Mouse (Mus musculus) layer of hippocampus, postnatal 25 days (tissue): ENCODE results near the gene B4galnt2. TPM values are rescaled to one million over a fixed set of nuclear protein-coding genes. Genes with fewer than 3 reads are reported as not detected.
"Not testable (repeated sequence)": the region's sequence is repeated elsewhere in the genome, so short reads cannot be mapped to it uniquely, and the experiment has no call there.

Experiments
- DNase-seq, 2 experiments: peaks; one replicate each; pipeline ENCODE4 v3.0.0; 2022; ENCODE audit warnings: mixed read lengths in 2 of 2, low spot score in 1 of 2; ENCODE audit errors: extremely low spot score in 1 of 2
- total RNA-seq, 2 experiments: library from RNA; stranded (reverse); gene quantifications; 2 replicates each; pipeline ENCODE4 v1.2.3; 2021

B4galnt2 gene
- total RNA-seq, 2 experiments from 2014 or later = not detected

- no peak for DNase-seq
Observed at GRCm38 (mm10) chr11:95904290-95904689, 10.4 kb downstream of the B4galnt2 start.

GRCm38 (mm10) chr11:95896446-95897179 is 18.1 kb downstream of the B4galnt2 start:
- no peak for DNase-seq

DNA sequence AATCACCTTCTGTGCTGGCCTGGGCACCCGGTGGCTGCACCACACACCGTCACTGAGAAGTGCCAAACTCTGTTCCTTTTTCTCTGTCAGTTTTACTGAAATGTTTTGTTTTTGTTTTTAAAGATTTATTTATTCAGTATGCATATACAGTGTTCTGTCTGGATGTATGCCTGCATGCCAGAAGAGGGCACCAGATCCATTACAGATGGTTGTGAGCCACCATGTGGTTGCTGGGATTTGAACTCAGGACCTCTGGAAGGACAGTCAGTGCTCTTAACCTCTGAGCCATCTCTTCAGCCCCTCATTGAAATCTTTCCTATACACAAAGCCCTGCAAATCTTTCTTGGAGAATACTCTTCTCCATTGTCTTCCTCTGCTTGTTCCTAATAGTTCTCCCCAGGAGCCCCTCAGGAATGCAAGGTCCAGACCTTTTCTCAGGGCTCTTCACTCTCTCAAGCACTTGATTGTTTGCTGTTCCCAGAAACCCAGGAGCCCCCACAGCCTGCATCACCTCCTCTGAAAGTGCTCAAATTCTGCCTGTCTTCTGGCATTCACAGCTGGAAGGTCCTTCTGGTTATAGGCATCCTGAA is 24.1 kb downstream of the B4galnt2 start:
- DNase-seq = no peak

DNA sequence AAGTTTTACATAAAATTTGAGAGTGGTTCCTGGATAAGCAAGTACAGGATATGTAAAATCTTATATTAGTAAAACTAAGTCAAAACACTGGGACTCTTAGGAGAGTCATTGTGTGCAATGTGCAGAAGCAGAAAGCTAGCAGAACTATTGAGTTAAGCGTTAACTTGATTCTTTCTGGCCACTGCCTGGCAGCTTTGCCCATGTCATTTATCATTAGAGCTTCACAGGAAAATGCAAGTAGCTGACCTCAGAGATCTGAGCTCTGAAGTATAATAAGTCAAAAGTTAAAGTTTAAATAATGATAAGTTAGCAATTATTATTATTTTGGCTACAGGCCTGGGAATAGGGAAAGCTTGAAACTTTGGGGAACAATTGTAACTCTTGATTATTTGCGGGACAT is 34.8 kb downstream of the B4galnt2 start:
- not testable (repeated sequence) for DNase-seq

GRCm38 (mm10) chr11:95876296-95876695 is 38.4 kb downstream of the B4galnt2 start:
- DNase-seq = peak; percentile 37 to 77

DNA sequence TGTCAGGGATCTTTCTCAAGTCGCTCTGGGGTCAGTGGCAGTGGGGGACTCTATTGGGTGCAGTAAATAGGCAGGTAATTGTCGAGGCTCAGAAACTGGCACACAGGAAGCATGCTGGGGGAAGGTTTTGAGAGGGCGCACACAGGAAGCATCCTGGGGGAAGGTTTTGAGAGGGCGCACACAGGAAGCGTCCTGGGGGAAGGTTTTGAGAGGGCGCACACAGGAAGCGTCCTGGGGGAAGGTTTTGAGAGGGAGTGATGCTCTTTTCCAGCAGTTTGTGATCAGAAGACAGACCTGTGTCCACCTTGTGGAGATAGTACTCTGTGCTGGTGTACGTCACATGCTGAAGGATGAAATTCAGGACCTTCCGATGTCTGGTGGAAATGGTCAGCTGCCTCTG is 38.9 kb downstream of the B4galnt2 start:
- no peak for DNase-seq

DNA sequence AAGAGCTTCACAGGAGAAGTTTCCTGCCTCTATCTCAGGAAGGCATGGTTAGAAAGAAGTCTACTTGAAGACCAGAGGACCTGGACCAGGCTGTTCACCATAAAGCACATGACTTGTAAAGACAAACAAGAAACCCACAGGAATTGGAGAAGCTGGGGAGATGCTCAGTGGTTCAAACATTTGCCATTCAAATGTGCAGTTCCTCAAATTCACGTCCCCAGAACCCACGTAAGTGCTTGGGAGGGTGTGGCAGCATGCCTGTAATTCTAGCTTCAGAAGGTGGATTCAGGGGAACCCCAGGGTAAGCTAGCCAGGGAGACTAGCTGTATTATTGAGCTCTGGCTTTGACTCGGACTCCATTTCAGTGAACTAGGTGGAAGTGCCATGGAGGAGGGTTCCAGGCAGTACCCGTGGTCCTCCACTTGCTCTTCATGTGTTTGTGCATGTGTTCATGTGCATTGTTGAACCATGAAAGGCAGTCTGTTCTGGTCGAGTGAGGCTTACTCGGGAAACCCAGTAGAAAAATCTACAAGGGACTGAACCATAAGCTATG is 44.7 kb downstream of the B4galnt2 start:
- DNase-seq = no peak

- no peak for DNase-seq
Observed at GRCm38 (mm10) chr11:95869442-95869841, 45.2 kb downstream of the B4galnt2 start.

DNA sequence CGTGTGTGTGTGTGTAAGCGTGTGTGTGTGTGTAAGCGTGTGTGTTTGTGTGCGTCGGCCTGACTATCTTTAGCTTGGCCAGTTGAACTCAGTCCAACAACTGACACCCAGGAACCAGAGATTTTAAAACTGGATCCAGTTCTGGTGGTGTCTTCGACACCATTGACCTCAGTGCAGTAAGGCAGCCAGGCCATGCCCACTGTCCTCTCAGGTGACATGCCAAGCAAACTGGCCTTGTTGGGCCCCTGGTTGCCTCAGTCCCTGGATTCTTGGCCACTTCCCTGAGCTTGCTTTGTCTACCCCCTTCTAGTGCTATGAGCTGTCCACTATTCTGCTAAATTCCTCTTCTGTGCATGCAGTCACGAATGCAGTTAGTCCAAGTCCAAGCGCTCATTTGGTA is 53.3 kb downstream of the B4galnt2 start:
- no peak for DNase-seq

DNA sequence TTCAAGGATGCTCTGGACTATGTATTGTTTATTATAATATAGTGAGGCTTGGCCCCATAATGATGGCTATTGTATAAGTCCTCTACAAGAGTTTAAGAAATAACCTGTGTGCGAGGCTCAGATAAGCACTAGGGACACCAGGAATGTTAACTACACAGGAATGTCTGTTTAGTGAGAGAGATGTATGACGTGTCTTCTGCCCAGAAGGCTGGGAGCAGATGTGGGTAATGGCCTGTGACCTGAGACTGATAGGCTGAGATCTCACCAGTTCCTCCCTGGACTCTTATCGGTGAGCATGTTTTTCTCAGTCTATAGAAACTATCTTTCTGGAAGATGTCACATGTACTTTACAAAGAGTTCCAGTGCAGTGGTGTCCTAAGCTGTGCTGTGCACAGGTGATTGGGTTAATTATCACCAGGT is 54.6 kb downstream of the B4galnt2 start:
- no peak for DNase-seq

DNA sequence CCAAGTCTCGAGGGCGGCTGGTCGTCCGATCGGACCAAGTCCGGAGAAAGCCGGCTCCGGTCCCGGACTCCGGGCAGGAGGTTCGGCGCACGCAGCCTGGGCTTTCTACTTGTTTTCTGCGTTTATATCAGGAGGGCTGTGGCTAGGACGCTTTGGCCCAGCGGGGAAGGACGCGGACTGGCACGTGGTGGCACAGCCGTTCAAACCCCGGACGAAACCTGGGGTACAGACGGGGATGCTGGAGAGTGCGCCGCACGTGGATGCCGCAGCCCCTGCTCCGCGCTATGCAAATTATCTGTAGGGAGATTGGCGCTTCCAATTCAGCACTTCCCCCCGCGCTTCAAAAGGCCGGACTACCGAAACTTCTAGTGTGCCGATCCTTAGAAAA is 55.2 kb downstream of the B4galnt2 start:
- peak in 1 of 2 experiments; percentile 58 for DNase-seq

DNA sequence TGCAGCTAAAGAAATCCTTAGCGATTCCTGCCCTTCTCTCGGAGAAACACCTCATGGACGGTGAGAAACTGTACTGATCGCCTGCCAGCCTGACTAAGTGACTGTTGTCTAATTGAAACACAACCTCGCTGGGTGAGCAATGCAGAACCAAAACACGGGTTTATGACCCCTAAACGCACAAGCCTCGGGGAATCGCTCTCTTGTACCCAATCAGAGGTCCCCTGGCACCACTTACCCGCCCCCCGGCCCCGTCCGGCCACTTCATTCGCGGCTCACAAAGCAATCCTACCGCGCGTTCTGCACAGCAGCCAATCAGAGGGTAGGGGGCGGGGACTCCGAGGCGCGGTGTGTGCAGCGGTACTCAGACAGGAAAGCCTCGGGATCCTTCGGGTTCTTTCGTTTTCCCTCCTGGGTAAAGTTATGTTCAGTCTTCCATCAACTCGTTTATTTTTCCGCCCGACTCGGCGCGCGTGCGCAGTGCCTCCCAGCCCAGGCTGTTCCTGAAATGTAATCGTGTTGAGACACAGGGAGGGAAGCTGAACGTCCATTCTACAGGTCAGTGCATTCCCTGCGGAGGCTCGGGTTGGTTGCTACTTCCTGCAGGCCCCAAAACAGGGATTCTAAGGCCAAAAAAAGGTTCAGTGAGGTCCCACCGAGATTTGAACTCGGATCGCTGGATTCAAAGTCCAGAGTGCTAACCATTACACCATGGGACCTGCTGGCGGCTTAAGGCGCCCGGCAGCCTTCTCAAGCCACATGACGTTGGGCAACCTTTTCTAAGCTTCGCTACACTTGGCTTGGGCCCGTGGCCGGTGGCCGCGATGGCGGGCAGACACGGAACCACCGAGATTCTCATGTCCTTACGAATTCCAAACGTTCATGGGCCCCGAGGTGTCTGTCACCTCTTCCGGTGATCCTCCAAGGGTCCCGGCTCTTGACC is 55.9 kb downstream of the B4galnt2 start:
- peak; percentile 99 for DNase-seq

GRCm38 (mm10) chr11:95857716-95858527 is 56.8 kb downstream of the B4galnt2 start:
- DNase-seq = no peak

DNA sequence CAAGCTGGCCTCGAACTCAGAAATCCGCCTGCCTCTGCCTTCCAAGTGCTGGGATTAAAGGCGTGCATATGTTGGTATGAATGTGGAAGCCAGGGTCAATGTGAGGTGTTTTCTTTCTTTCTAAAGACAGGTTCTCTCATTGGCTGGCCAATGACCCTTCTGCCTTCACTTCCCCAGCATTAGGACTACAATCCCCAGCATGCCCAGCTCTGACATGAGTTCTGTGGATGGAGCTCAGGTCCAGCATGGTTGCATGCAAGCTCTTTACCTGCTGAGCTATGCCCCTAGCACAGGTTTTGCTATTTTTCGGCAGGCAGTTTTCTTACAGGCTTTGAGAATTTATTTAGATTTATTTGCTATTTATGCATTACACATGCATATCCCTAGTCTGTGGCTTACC is 57.4 kb downstream of the B4galnt2 start:
- DNase-seq = no peak

- DNase-seq = peak in 1 of 2 experiments; percentile 70
Observed at GRCm38 (mm10) chr11:95853684-95854083, 61.0 kb downstream of the B4galnt2 start.

DNA sequence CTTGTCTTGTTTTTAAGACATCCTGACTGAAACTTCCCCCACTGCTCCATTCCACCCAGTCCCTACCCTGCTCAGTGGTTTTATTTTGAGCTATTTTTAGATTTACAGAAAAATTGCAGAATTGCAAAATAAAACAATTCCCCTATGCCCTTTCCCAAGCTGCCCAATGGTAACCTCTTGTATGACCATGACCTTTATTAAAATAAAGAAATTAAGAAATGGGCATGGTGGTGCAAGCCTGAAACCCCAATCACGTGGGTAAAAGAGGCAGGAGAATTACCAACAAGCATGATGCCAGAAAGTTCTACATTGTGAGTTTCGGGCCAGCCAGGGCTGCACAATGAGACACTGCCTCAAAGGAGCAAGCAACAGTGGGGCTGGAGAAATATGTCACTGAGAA is 63.8 kb downstream of the B4galnt2 start:
- no peak for DNase-seq

GRCm38 (mm10) chr11:95844935-95845334 is 69.8 kb downstream of the B4galnt2 start:
- DNase-seq = no peak

- DNase-seq = no peak
Observed at GRCm38 (mm10) chr11:95843421-95843950, 71.2 kb downstream of the B4galnt2 start.

DNA sequence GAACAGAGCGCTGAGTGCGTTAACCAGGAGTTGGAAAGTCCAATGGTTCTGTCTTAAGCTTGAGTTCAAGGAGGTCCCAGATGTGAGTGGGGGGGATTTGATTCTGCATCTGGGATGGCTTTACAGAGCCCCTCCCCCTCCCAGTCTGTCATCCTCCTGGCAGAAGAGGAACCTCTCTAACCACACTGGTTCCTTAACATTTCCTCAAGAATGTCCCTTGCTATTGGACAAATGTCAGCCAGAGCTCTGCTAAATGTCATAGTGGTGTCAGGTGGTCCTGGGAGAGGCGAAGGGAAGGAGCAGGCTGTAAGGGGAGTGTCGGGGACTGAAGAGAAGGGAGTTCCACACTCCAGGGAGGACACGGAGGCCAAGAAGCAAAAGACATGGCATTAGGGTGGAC is 71.7 kb downstream of the B4galnt2 start:
- DNase-seq = no peak
